Mouse (Mus musculus) R1 (cell line): ENCODE measurements around the gene Atp13a1.

ENCODE experiments used
- DNase-seq: peaks from one replicate; pipeline ENCODE4 v3.0.0-alpha.2; 2018; ENCODE audit warnings: low read depth, low spot score

Atp13a1 gene

GRCm38 (mm10) chr8:69790773-69791367 lies at the start of gene Atp13a1, which contains the start of gene Zfp866:
Gene Atp13a1, plus strand, starts transcription at chr8:69791163.
Gene Zfp866, minus strand, starts transcription at chr8:69791178.
- DNase-seq = peak; percentile 97

- DNase-seq = peak; percentile 17
These were observed 49.7 kb upstream of the Atp13a1 start for GRCm38 (mm10) chr8:69741231-69741630.

- peak; percentile 96 for DNase-seq
These were observed 41.2 kb upstream of the Atp13a1 start, which contains the start of gene Zfp963 for GRCm38 (mm10) chr8:69749544-69750454. Gene Zfp963, minus strand, starts transcription at chr8:69749970.

GRCm38 (mm10) chr8:69752437-69752836 lies 38.5 kb upstream of the Atp13a1 start:
- no peak for DNase-seq

GRCm38 (mm10) chr8:69758316-69758715 lies 32.6 kb upstream of the Atp13a1 start:
- DNase-seq = no peak

- DNase-seq = peak; percentile 62
These were observed 29.0 kb upstream of the Atp13a1 start for GRCm38 (mm10) chr8:69761814-69762445.

GRCm38 (mm10) chr8:69771221-69771620 lies 19.7 kb upstream of the Atp13a1 start:
- DNase-seq = no peak

- DNase-seq = no peak
These were observed 18.9 kb upstream of the Atp13a1 start for GRCm38 (mm10) chr8:69772106-69772505.

GRCm38 (mm10) chr8:69774503-69775148 lies 16.3 kb upstream of the Atp13a1 start, which contains the start of gene Gm20422:
Gene Gm20422, minus strand, starts transcription at chr8:69774886.
- peak; percentile 100 for DNase-seq

- DNase-seq = no peak
These were observed 15.8 kb upstream of the Atp13a1 start for GRCm38 (mm10) chr8:69775149-69775534.

- peak; percentile 80 for DNase-seq
These were observed 13.9 kb upstream of the Atp13a1 start for GRCm38 (mm10) chr8:69777111-69777510.

GRCm38 (mm10) chr8:69789105-69789504 lies 1.9 kb upstream of the Atp13a1 start:
- no peak for DNase-seq

GRCm38 (mm10) chr8:69789731-69790130 lies 1.2 kb upstream of the Atp13a1 start:
- peak; percentile 19 for DNase-seq

- no peak for DNase-seq
These were observed 599 bp upstream of the Atp13a1 start for GRCm38 (mm10) chr8:69790364-69790763.

- peak; percentile 69 for DNase-seq
These were observed 579 bp downstream of the Atp13a1 start for GRCm38 (mm10) chr8:69791415-69792068.

- DNase-seq = no peak
These were observed 2.7 kb downstream of the Atp13a1 start for GRCm38 (mm10) chr8:69793666-69794065.

- no peak for DNase-seq
These were observed 3.1 kb downstream of the Atp13a1 start for GRCm38 (mm10) chr8:69794096-69794495.

- DNase-seq = no peak
These were observed 3.9 kb downstream of the Atp13a1 start for GRCm38 (mm10) chr8:69794901-69795300.

- no peak for DNase-seq
These were observed 5.9 kb downstream of the Atp13a1 start for GRCm38 (mm10) chr8:69796721-69797345.

- no peak for DNase-seq
These were observed 6.7 kb downstream of the Atp13a1 start for GRCm38 (mm10) chr8:69797661-69798060.

GRCm38 (mm10) chr8:69799261-69799660 lies 8.3 kb downstream of the Atp13a1 start:
- DNase-seq = no peak
